Mouse (Mus musculus): Measurements from ENCODE around the gene H2-M3. TPM values are rescaled to one million over a fixed set of nuclear protein-coding genes. Genes with fewer than 3 reads are reported as not detected.

Gene H2-M3
- polyA plus RNA-seq, 1 experiment = 6.0 TPM

DNA sequence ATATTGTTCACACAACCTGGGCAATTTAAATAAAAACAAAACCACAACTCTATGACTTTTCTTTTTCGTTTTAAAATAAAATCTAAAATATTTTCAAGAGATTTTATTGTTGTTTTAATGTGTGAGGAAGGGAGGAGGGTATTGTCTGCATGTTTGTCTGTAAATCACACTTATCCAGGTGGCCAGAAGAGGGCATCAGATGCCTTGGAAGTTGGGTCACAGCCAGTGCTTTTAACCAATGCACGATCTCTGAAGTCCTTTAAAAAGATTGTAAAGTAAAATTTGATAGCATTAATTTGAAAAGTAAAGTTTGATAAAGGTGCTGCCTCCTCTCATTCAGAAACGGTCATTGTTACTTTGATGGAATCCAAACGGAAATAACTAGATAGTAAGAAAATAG, 38.5 kb downstream of the H2-M3 start:
- 36% methylated on average over 4 of the region's 4 CpGs for WGBS
- TF ChIP-seq CTCF (conservative IDR thresholded peaks at IDR 0.05; ENCODE audit: insufficient read depth, insufficient read length, low read depth, low read length) = 0 out of 2 replicates have a peak, but pooled peaks have one; percentile 4
- no peak for TF ChIP-seq POLR2A (IDR thresholded peaks at IDR 0.05; ENCODE audit: low read depth, low read length)
- H3K4me1 ChIP-seq (ENCODE audit: control insufficient read depth, insufficient read depth, low read length) = no peaks in the 10 kb centered on the region
- DNase-seq = no peak
- no peak overlapping the region for H3K27ac ChIP-seq (ENCODE audit: insufficient read depth, low read depth, low read length)
- no peaks in the 10 kb centered on the region for H3K27me3 ChIP-seq (replicated peaks; ENCODE audit: control insufficient read depth, insufficient read depth, low read length)
- H3K36me3 ChIP-seq (ENCODE audit: control insufficient read depth, insufficient read depth, low read length) = no peaks in the 10 kb centered on the region
- no peak overlapping the region for H3K4me3 ChIP-seq (ENCODE audit: insufficient read depth, low read depth, low read length)

GRCm38 (mm10) chr17:37310146-37310699, 40.2 kb downstream of the H2-M3 start:
- no peak overlapping the region for H3K4me3 ChIP-seq (ENCODE audit: insufficient read depth, low read depth, low read length)
- 44% methylated on average over 2 of the region's 2 CpGs for WGBS
- no peak overlapping the region for H3K27ac ChIP-seq (ENCODE audit: insufficient read depth, low read depth, low read length)
- no peaks in the 10 kb centered on the region for H3K4me1 ChIP-seq (ENCODE audit: control insufficient read depth, insufficient read depth, low read length)
- no peaks in the 10 kb centered on the region for H3K36me3 ChIP-seq (ENCODE audit: control insufficient read depth, insufficient read depth, low read length)
- no peaks in the 10 kb centered on the region for H3K27me3 ChIP-seq (replicated peaks; ENCODE audit: control insufficient read depth, insufficient read depth, low read length)
- TF ChIP-seq CTCF (conservative IDR thresholded peaks at IDR 0.05; ENCODE audit: insufficient read depth, insufficient read length, low read depth, low read length) = no peak
- no peak for TF ChIP-seq POLR2A (IDR thresholded peaks at IDR 0.05; ENCODE audit: low read depth, low read length)
- no peak for DNase-seq

GRCm38 (mm10) chr17:37316954-37317353, 46.9 kb downstream of the H2-M3 start, which contains the start of gene Olfr102:
Olfr102 (minus strand) TSS chr17:37317054.
- Histone ChIP-seq H3K27ac (ENCODE audit: insufficient read depth, low read depth, low read length) (no peak within 1 kb of the TSS), H3K36me3 (ENCODE audit: control insufficient read depth, insufficient read depth, low read length) (no peaks in the 10 kb centered on the region), H3K4me1 (ENCODE audit: control insufficient read depth, insufficient read depth, low read length) (no peaks in the 10 kb centered on the region), H3K27me3 (replicated peaks; ENCODE audit: control insufficient read depth, insufficient read depth, low read length) (no peaks in the 10 kb centered on the region), H3K4me3 (ENCODE audit: insufficient read depth, low read depth, low read length) (no peak within 1 kb of the TSS)
- no peak for TF ChIP-seq POLR2A (IDR thresholded peaks at IDR 0.05; ENCODE audit: low read depth, low read length)
- DNase-seq = no peak

Other genes starting within 250 kb of the H2-M3 start
- gene Mog, start 246.8 kb upstream of the H2-M3 start, polyA plus RNA-seq (2012; rRNA removed) = not detected in 2 replicates
- 21.0 TPM in 2 replicates for gene Gabbr1, start 224.3 kb upstream of the H2-M3 start, polyA plus RNA-seq (2012; rRNA removed)
- gene Olfr90, start 181.7 kb upstream of the H2-M3 start, polyA plus RNA-seq (2012; rRNA removed) = not detected in 2 replicates
- not detected in 2 replicates for gene Olfr91, start 171.9 kb upstream of the H2-M3 start, polyA plus RNA-seq (2012; rRNA removed)
- gene Olfr92, start 150.1 kb upstream of the H2-M3 start, polyA plus RNA-seq (2012; rRNA removed) = not detected in 2 replicates
- gene Olfr93, start 108.7 kb upstream of the H2-M3 start, polyA plus RNA-seq (2012; rRNA removed) = not detected in 2 replicates
- gene Ubd, start 76.3 kb upstream of the H2-M3 start, polyA plus RNA-seq (2012; rRNA removed) = 0.20 and 1.6 TPM in 2 replicates
- not detected in 2 replicates for gene Olfr94, start 69.2 kb upstream of the H2-M3 start, polyA plus RNA-seq (2012; rRNA removed)
- gene Olfr95, start 57.1 kb upstream of the H2-M3 start, polyA plus RNA-seq (2012; rRNA removed) = not detected in 2 replicates
- gene Olfr96, start 50.1 kb upstream of the H2-M3 start, polyA plus RNA-seq (2012; rRNA removed) = not detected in 2 replicates
- gene Olfr97, start 32.9 kb upstream of the H2-M3 start, polyA plus RNA-seq (2012; rRNA removed) = not detected in 2 replicates
- gene Olfr98, start 6.5 kb upstream of the H2-M3 start, polyA plus RNA-seq (2012; rRNA removed) = not detected in 2 replicates
- gene Olfr99, start 13.2 kb downstream of the H2-M3 start, polyA plus RNA-seq (2012; rRNA removed) = not detected in 2 replicates
- not detected in 2 replicates for gene Olfr101, start 34.1 kb downstream of the H2-M3 start, polyA plus RNA-seq (2012; rRNA removed)
- not detected in 2 replicates for gene Olfr102, start 46.8 kb downstream of the H2-M3 start, polyA plus RNA-seq (2012; rRNA removed)
- not detected in 2 replicates for gene Olfr103, start 69.5 kb downstream of the H2-M3 start, polyA plus RNA-seq (2012; rRNA removed)
- not detected in 2 replicates for gene Olfr104-ps, start 89.4 kb downstream of the H2-M3 start, polyA plus RNA-seq (2012; rRNA removed)
- not detected in 2 replicates for gene Olfr105-ps, start 108.8 kb downstream of the H2-M3 start, polyA plus RNA-seq (2012; rRNA removed)
- gene Olfr106-ps, start 120.2 kb downstream of the H2-M3 start, polyA plus RNA-seq (2012; rRNA removed) = not detected in 2 replicates
- not detected in 2 replicates for gene Olfr107, start 129.0 kb downstream of the H2-M3 start, polyA plus RNA-seq (2012; rRNA removed)
- gene Olfr108, start 175.3 kb downstream of the H2-M3 start, polyA plus RNA-seq (2012; rRNA removed) = not detected in 2 replicates
- gene Olfr109, start 188.7 kb downstream of the H2-M3 start, polyA plus RNA-seq (2012; rRNA removed) = not detected in 2 replicates
- 0.18 and 1.3 TPM in 2 replicates for gene H2-M2, start 213.3 kb downstream of the H2-M3 start, polyA plus RNA-seq (2012; rRNA removed)
- gene Olfr110, start 222.2 kb downstream of the H2-M3 start, polyA plus RNA-seq (2012; rRNA removed) = not detected in 2 replicates
- gene Olfr111, start 237.8 kb downstream of the H2-M3 start, polyA plus RNA-seq (2012; rRNA removed) = 0.08 and 0.25 TPM in 2 replicates